Mouse (Mus musculus) kidney, postnatal 10 days (tissue): ENCODE results near the gene 4931406P16Rik.
"Not testable (repeated sequence)": the region's sequence is repeated elsewhere in the genome, so short reads cannot be mapped to it uniquely, and the experiment has no call there.

Experiments used
- DNase-seq: peaks from one replicate; pipeline ENCODE4 v3.0.0; 2021; ENCODE audit warnings: mixed read lengths

4931406P16Rik gene

GRCm38 (mm10) chr7:34206331-34206730 is 107.0 kb downstream of the 4931406P16Rik start:
- no peak for DNase-seq

GRCm38 (mm10) chr7:34202147-34202546 is 111.2 kb downstream of the 4931406P16Rik start:
- not testable (repeated sequence) for DNase-seq

DNA sequence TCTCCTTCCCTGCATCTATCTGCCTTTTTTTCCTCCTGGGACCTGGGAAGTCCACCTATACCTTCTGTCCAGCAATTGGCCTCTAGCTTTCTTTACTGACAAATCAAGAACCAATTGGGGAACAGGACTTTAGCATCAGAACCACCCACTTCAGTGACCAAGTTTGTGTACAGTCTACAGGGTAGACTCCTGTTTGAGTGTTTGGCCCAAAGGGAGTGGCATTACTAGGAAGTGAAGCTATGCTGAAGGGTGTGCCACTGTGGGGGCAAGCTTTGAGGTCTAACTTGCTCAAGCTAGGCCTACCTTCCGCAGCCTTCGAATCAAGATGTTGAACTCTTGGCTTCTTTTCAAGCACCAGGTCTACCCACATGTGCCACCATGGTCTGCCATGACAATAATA is 112.5 kb downstream of the 4931406P16Rik start:
- DNase-seq, result no peak

GRCm38 (mm10) chr7:34198346-34198745 is 115.0 kb downstream of the 4931406P16Rik start:
- peak; percentile 52 for DNase-seq

DNA sequence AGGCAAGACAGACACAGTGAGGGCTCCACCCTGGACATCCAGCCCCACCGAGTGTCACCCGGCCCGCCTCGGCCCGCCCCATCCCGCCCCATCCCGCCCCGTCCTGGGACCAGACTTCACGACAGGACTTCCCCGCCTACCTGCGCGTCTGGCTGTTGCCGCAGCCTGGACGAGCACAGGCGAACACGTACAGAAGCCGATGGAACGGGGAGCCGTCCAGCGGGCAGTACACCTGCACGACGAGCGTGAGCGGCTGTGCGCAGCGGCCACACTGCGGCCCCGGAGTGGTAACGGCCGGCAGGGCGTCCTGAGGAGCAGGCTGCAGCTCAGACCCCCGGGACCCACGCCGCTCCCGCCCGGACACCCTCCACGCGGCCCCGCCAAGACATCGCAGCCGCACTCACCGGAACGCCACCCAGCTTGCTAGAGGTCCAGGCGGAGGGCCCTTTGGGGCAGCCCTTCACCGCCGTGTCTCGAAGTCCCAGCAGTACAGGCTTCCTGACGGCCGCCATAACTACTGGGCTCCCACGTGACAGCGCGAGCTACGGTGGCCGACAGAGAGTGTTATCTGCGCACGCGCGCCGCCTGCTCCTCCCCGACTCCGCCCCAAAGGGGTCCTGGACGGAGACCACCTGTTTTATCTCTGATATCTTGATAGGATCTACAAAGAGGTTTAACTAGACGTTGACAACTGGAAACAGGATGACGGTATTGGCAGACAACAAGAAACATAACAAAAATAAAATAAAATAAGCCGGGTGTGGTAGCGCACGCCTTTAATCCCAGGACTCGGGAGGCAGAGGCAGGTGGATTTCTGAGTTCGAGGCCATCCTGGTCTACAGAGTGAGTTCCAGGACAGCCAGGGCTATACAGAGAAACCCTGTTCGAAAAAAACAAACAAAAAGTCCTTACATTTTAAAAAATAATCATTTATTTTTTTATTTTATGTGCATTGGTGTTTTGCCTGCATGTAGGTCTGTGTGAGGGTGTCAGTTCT is 116.9 kb downstream of the 4931406P16Rik start, which contains the start of gene Pdcd2l:
Gene Pdcd2l (minus strand): TSS at position 530 of the 997 bp plus-strand sequence.
- DNase-seq, result peak; percentile 96

- no peak for DNase-seq
These were observed 117.7 kb downstream of the 4931406P16Rik start for GRCm38 (mm10) chr7:34195632-34196031.

- no peak for DNase-seq
These were observed 120.5 kb downstream of the 4931406P16Rik start for GRCm38 (mm10) chr7:34192825-34193224.

DNA sequence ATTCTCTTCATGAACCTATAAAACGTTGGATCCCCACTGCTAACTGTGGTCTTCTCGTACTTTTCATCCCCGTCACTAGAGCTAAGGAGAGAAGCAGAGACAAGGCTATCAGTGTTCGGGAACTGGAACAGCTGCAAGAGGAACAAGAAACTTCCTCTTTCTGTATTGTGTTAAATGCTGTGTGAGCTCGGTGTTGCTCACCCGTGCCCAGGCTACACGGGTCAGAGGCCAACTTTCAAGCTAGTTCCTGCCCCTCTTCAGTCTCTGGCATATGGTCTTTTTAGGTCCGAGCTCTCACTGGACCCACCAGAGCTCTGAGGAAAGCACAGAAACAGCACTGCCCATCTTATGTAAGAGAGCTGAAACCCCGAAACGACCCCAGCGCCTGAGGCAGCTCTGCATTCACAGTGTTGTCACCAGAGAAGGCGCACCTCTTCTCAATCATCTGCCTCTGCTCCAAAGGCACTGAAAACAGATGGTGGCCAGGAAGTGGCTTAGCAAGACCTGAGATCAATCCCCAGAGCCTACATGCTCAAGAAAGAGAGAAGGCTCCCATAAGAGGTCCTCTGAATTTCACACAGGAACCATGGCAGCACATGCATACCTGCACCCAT is 123.9 kb downstream of the 4931406P16Rik start:
- no peak for DNase-seq
